Mouse (Mus musculus): ENCODE data around the gene Ubr7. TPM values are rescaled to one million over a fixed set of nuclear protein-coding genes. Genes with fewer than 3 reads are reported as not detected.

Ubr7 gene
- polyA plus RNA-seq, 1 experiment from 2014 or later, result 33.0 TPM

GRCm38 (mm10) chr12:102769000-102769399, 11.2 kb downstream of the Ubr7 start:
- DNase-seq (ENCODE audit: low read depth, low spot score) (no peak), ATAC-seq (no peak)
- peak; percentile 51 for TF ChIP-seq CTCF (IDR thresholded peaks at IDR 0.05)
- ChIA-PET CTCF (interaction anchor here (1.1 to 2.3 kb wide), 5 partner anchors 10 to 30 kb away, joined by 3 to 7 read pairs (median 4); no protein-coding TSS in a partner anchor), POLR2A (interaction anchor here (0.6 to 0.7 kb wide), 2 partner anchors 12 to 244 kb away, joined by 3 to 4 read pairs; no protein-coding TSS in a partner anchor)
- in situ Hi-C loops (cut with MboI; ENCODE audit: low pct_unique_long_range_greater_than_20kb), result loop anchor here (25.0 kb wide), 1 partner anchor 782 kb away; the partner anchor contains the start of gene Cpsf2
- H3K27me3 ChIP-seq, result no peaks in the 10 kb centered on the region

GRCm38 (mm10) chr12:102771601-102772000, 13.8 kb downstream of the Ubr7 start:
- no peak for ATAC-seq
- in situ Hi-C loops (cut with MboI; ENCODE audit: low pct_unique_long_range_greater_than_20kb), result loop anchor here (25.0 kb wide), 1 partner anchor 784 kb away; the partner anchor contains the start of gene Cpsf2
- no peak for DNase-seq (ENCODE audit: low read depth, low spot score)
- TF ChIP-seq CTCF (IDR thresholded peaks at IDR 0.05), result no peak
- CTCF ChIA-PET, result no interaction called here
- no peaks in the 10 kb centered on the region for H3K27me3 ChIP-seq
- POLR2A ChIA-PET, result interaction anchor here (0.7 kb wide), 1 partner anchor 11 kb away, joined by 4 read pairs; no protein-coding TSS in a partner anchor

GRCm38 (mm10) chr12:102772676-102773075, 14.9 kb downstream of the Ubr7 start:
- H3K27me3 ChIP-seq, result no peaks in the 10 kb centered on the region
- POLR2A ChIA-PET, result interaction anchor here (0.6 kb wide), 1 partner anchor 31 kb away, joined by 3 read pairs; no protein-coding TSS in a partner anchor
- no peak for TF ChIP-seq CTCF (IDR thresholded peaks at IDR 0.05)
- ATAC-seq (no peak), DNase-seq (ENCODE audit: low read depth, low spot score) (no peak)
- in situ Hi-C loops (cut with MboI; ENCODE audit: low pct_unique_long_range_greater_than_20kb), result loop anchor here (25.0 kb wide), 1 partner anchor 785 kb away; the partner anchor contains the start of gene Cpsf2
- CTCF ChIA-PET, result no interaction called here

GRCm38 (mm10) chr12:102776035-102776434, 18.3 kb downstream of the Ubr7 start:
- DNase-seq (ENCODE audit: low read depth, low spot score) (no peak), ATAC-seq (no peak)
- no peak for TF ChIP-seq CTCF (IDR thresholded peaks at IDR 0.05)
- no peaks in the 10 kb centered on the region for H3K27me3 ChIP-seq
- ChIA-PET CTCF (no interaction called here), POLR2A (no interaction called here)
- in situ Hi-C loops (cut with MboI; ENCODE audit: low pct_unique_long_range_greater_than_20kb), result no loop called here

- no peak for TF ChIP-seq CTCF (IDR thresholded peaks at IDR 0.05)
- CTCF ChIA-PET, result no interaction called here
Measured at GRCm38 (mm10) chr12:102778151-102778550, 20.4 kb downstream of the Ubr7 start.

GRCm38 (mm10) chr12:102779452-102779851, 21.7 kb downstream of the Ubr7 start:
- DNase-seq (ENCODE audit: low read depth, low spot score) (no peak), ATAC-seq (no peak)
- ChIA-PET POLR2A (no interaction called here), CTCF (interaction anchor here (0.6 to 1.6 kb wide), 4 partner anchors 10 to 16 kb away, joined by 3 to 5 read pairs (median 4); no protein-coding TSS in a partner anchor)
- peak; percentile 44 for TF ChIP-seq CTCF (IDR thresholded peaks at IDR 0.05)
- in situ Hi-C loops (cut with MboI; ENCODE audit: low pct_unique_long_range_greater_than_20kb), result no loop called here
- no peaks in the 10 kb centered on the region for H3K27me3 ChIP-seq

More at GRCm38 (mm10) chr12:102778151-102778550, 20.4 kb downstream of the Ubr7 start:
- no peaks in the 10 kb centered on the region for H3K27me3 ChIP-seq
- POLR2A ChIA-PET, result no interaction called here
- DNase-seq (ENCODE audit: low read depth, low spot score) (no peak), ATAC-seq (no peak)
- in situ Hi-C loops (cut with MboI; ENCODE audit: low pct_unique_long_range_greater_than_20kb), result no loop called here

- ATAC-seq, result no peak
- CTCF ChIA-PET, result interaction anchor here (1.6 kb wide), 1 partner anchor 13 kb away, joined by 5 read pairs; no protein-coding TSS in a partner anchor
Measured at GRCm38 (mm10) chr12:102782841-102783240, 25.1 kb downstream of the Ubr7 start.

GRCm38 (mm10) chr12:102784899-102785592, 27.3 kb downstream of the Ubr7 start:
- in situ Hi-C loops (cut with MboI; ENCODE audit: low pct_unique_long_range_greater_than_20kb), result no loop called here
- CTCF ChIA-PET, result no interaction called here
- TF ChIP-seq CTCF (IDR thresholded peaks at IDR 0.05), result no peak
- POLR2A ChIA-PET, result no interaction called here
- ATAC-seq (no peak), DNase-seq (ENCODE audit: low read depth, low spot score) (no peak)
- H3K27me3 ChIP-seq, result no peaks in the 10 kb centered on the region

More at GRCm38 (mm10) chr12:102782841-102783240, 25.1 kb downstream of the Ubr7 start:
- in situ Hi-C loops (cut with MboI; ENCODE audit: low pct_unique_long_range_greater_than_20kb), result no loop called here
- no peak for DNase-seq (ENCODE audit: low read depth, low spot score)
- TF ChIP-seq CTCF (IDR thresholded peaks at IDR 0.05), result no peak
- no peaks in the 10 kb centered on the region for H3K27me3 ChIP-seq
- POLR2A ChIA-PET, result interaction anchor here (0.7 kb wide), 1 partner anchor 11 kb away, joined by 4 read pairs; no protein-coding TSS in a partner anchor

- H3K27me3 ChIP-seq, result no peaks in the 10 kb centered on the region
- ChIA-PET POLR2A (no interaction called here), CTCF (no interaction called here)
- in situ Hi-C loops (cut with MboI; ENCODE audit: low pct_unique_long_range_greater_than_20kb), result no loop called here
- no peak for ATAC-seq
- TF ChIP-seq CTCF (IDR thresholded peaks at IDR 0.05), result no peak
- no peak for DNase-seq (ENCODE audit: low read depth, low spot score)
Measured at GRCm38 (mm10) chr12:102785593-102785985, 27.8 kb downstream of the Ubr7 start.

GRCm38 (mm10) chr12:102787927-102788326, 30.2 kb downstream of the Ubr7 start:
- ATAC-seq (no peak), DNase-seq (ENCODE audit: low read depth, low spot score) (no peak)
- H3K27me3 ChIP-seq, result no peaks in the 10 kb centered on the region
- ChIA-PET CTCF (interaction anchor here (0.8 to 1.2 kb wide), 4 partner anchors 16 to 48 kb away, joined by 3 read pairs; no protein-coding TSS in a partner anchor), POLR2A (no interaction called here)
- TF ChIP-seq CTCF (IDR thresholded peaks at IDR 0.05), result no peak
- in situ Hi-C loops (cut with MboI; ENCODE audit: low pct_unique_long_range_greater_than_20kb), result no loop called here

GRCm38 (mm10) chr12:102799528-102799927, 41.8 kb downstream of the Ubr7 start:
- ATAC-seq (no peak), DNase-seq (ENCODE audit: low read depth, low spot score) (no peak)
- no peak for TF ChIP-seq CTCF (IDR thresholded peaks at IDR 0.05)
- in situ Hi-C loops (cut with MboI; ENCODE audit: low pct_unique_long_range_greater_than_20kb), result no loop called here
- POLR2A ChIA-PET, result no interaction called here
- CTCF ChIA-PET, result interaction anchor here (0.8 kb wide), 1 partner anchor 11 kb away, joined by 3 read pairs; no protein-coding TSS in a partner anchor
- no peaks in the 10 kb centered on the region for H3K27me3 ChIP-seq

Measured in Patski (cell line).